Mouse (Mus musculus) liver, adult 2 months (tissue): ENCODE data around the gene Phf13. TPM values are rescaled to one million over a fixed set of nuclear protein-coding genes. Genes with fewer than 3 reads are reported as not detected.

Experiments
- DNase-seq: peaks from one replicate; pipeline ENCODE4 v3.0.0-alpha.2; 2011; ENCODE audit warnings: low read depth, low spot score; ENCODE audit errors: extremely low read depth
- H3K27ac ChIP-seq: fragments of 200-500 bp; replicated peaks from 2 replicates; pipeline ENCODE4 v1.5.1; 2012; ENCODE audit warnings: low read depth, mild to moderate bottlenecking, control low read depth, inconsistent platforms, low read length; ENCODE audit not compliant: insufficient read depth
- H3K27me3 ChIP-seq: fragments of 200-500 bp; 2 replicates; pipeline ENCODE4 v1.6.1; 2012; ENCODE audit warnings: mild to moderate bottlenecking, moderate library complexity, low read length, inconsistent platforms; ENCODE audit not compliant: control insufficient read depth, insufficient read depth
- H3K36me3 ChIP-seq: fragments of 200-500 bp; 2 replicates; pipeline ENCODE4 v1.6.1; 2012; ENCODE audit warnings: low read length, inconsistent platforms; ENCODE audit not compliant: control insufficient read depth, insufficient read depth
- H3K4me1 ChIP-seq: fragments of 200-500 bp; 2 replicates; pipeline ENCODE4 v1.6.1; 2011; ENCODE audit warnings: low read length; ENCODE audit not compliant: control insufficient read depth, insufficient read depth
- H3K4me3 ChIP-seq: fragments of 200-500 bp; 2 replicates; pipeline ENCODE4 v1.5.1; 2011; ENCODE audit warnings: low read depth, mild to moderate bottlenecking, control low read depth, low read length, moderate library complexity; ENCODE audit not compliant: insufficient read depth
- H3K79me2 ChIP-seq: fragments of 200-500 bp; 2 replicates; pipeline ENCODE4 v1.6.1; 2012; ENCODE audit warnings: inconsistent platforms, mild to moderate bottlenecking, low read length, moderate library complexity; ENCODE audit not compliant: control insufficient read depth, insufficient read depth
- H3K9ac ChIP-seq: fragments of 200-500 bp; 2 replicates; pipeline ENCODE4 v1.6.1; 2012; ENCODE audit warnings: low read depth, mild to moderate bottlenecking, control low read depth, inconsistent platforms, low read length
- CTCF ChIP-seq: fragments of 200-500 bp; IDR thresholded peaks from 2 replicates; pipeline ENCODE4 v1.5.1; 2011; ENCODE audit warnings: low read depth, low read length, control low read depth
- POLR2A ChIP-seq: fragments of 200-500 bp; IDR thresholded peaks from 2 replicates; pipeline ENCODE4 v1.6.1; 2011; ENCODE audit warnings: low read length, control low read depth; ENCODE audit not compliant: insufficient read depth; ENCODE audit errors: extremely low read depth
- WGBS: fragments of 180-500 bp; shearing (Covaris S2); methylation state at CpG from one replicate; pipeline ENCODE4 v1.1.7; 2018; 5-methylcytosine and 5-hydroxymethylcytosine counted together
- polyA plus RNA-seq: library from polyadenylated mRNA; depleted of rRNA; stranded (reverse); fragments of >200 nt; gene quantifications from 2 replicates; pipeline ENCODE4 v1.2.3, GENCODE M21; 2012; rRNA removed
- total RNA-seq: library from RNA; depleted of rRNA; stranded (reverse); fragments of >200 nt; gene quantifications from 2 replicates; pipeline ENCODE4 v1.2.3, GENCODE M21; 2014; rRNA removed

Gene Phf13
- total RNA-seq (1.3 and 1.4 TPM in 2 replicates), polyA plus RNA-seq (1.9 and 2.7 TPM in 2 replicates)

DNA sequence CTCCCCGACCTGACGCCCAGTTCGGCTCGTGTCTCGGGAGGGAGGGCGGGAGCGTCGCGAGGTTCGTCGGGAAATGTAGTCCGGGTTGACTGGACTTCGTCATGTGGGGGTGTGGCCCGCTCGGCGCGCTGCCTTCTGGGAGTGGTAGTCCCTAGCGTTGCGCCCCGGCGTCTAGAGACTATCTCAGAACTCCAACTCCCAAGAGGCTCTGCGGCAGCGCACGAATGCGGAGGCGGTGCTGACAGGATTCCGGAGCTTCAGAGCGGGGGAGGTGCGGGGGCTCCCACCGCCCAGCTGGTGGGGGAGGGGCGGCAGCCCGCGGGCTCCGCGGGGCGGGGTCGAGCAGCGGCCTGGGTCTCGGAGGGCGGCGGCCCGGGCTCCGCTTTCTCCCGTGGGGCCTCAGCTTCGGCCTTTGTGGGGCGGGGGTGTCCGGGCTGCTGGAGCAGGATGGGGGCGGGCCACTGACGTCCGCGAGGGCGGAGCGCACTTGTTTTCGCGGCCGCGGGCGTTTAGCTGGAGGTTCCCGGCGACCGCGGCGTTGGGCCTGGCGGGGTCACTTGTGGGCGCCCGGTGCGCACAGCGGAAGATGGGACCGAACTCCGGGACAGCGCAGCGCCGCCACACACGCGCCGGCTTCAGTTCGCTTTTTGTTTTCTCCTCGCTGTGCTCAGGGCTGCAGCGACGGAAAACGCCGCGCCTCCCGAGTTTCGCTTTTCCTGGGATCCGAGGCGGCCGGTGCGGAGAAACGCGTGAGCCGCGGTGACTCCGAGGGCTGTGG, at the start of gene Phf13:
Gene Phf13 (minus strand): TSS at position 86 of the 778 bp plus-strand sequence.
- Histone ChIP-seq H3K79me2 (0 out of 2 replicates have a peak, but pooled peaks cover 7% of the 10 kb centered on the region), H3K27me3 (no peaks in the 10 kb centered on the region), H3K9ac (peak within 1 kb of the TSS; percentile 91), H3K36me3 (no peaks in the 10 kb centered on the region; the same call in 1 of the 2 replicates), H3K4me1 (no peaks in the 10 kb centered on the region), H3K4me3 (peak within 1 kb of the TSS; percentile 93), H3K27ac (peak within 1 kb of the TSS; percentile 81)
- TF ChIP-seq CTCF: no peak
- peak; percentile 71; the same call in 1 of the 2 replicates for TF ChIP-seq POLR2A
- WGBS: under 1% methylated on average over 93 of the region's 94 CpGs
- DNase-seq: peak; percentile 95

DNA sequence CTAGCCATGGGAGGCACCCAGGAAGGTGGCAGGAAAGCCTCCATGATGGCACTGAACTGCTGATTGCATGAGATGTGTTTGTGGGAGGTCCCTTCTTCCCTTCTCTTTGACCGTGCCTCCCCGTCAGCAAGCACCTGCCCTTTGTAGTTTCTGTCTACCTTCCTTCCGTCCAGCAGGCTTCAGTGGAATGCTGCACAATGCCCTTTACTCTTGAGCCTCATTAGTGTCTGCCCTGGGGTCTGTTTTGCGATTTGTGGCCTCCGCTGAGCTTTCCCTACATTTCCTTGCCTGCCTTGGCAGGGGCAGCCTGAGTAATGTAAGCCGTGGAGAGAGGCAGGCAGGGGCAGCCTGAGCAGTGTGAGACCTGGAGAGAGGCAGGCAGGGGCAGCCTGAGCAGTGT, 48.6 kb upstream of the Phf13 start:
- Histone ChIP-seq H3K36me3 (peaks cover 21% of the 10 kb centered on the region), H3K9ac (no peak overlapping the region), H3K4me3 (no peak overlapping the region), H3K79me2 (peaks cover 19% of the 10 kb centered on the region), H3K27me3 (no peaks in the 10 kb centered on the region), H3K4me1 (peaks cover 7% of the 10 kb centered on the region; the same call in 1 of the 2 replicates), H3K27ac (no peak overlapping the region)
- WGBS: 83% methylated on average over 6 of the region's 6 CpGs
- no peak for TF ChIP-seq POLR2A
- no peak for TF ChIP-seq CTCF
- no peak for DNase-seq

DNA sequence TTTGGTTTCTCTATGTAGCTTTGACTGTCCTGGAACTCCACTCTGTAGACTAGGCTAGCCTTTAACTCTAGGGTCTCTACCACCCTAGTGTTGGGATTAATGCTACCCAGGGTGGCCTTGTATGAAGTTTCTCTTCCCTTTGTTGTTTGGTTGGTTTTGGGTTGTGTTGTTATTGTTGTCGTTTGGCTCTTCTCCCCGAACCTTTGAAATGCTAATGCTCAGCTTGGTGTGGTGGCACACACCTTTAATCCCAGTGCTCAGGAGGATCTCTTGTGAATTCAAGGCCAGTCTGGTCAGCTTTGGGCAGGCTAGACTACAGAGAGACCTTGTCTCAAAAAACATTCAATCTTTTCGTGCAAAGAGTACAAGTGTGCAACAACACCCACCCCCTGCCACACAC, 47.1 kb upstream of the Phf13 start:
- no peak overlapping the region for H3K9ac ChIP-seq
- H3K4me1 ChIP-seq: peaks cover 7% of the 10 kb centered on the region; the same call in 1 of the 2 replicates
- H3K27me3 ChIP-seq: no peaks in the 10 kb centered on the region
- no peak for DNase-seq
- H3K27ac ChIP-seq: no peak overlapping the region
- 87% methylated on average over 3 of the region's 3 CpGs for WGBS
- H3K4me3 ChIP-seq: no peak overlapping the region
- TF ChIP-seq CTCF (no peak), POLR2A (no peak)
- peaks cover 24% of the 10 kb centered on the region for H3K79me2 ChIP-seq
- peaks cover 14% of the 10 kb centered on the region for H3K36me3 ChIP-seq

DNA sequence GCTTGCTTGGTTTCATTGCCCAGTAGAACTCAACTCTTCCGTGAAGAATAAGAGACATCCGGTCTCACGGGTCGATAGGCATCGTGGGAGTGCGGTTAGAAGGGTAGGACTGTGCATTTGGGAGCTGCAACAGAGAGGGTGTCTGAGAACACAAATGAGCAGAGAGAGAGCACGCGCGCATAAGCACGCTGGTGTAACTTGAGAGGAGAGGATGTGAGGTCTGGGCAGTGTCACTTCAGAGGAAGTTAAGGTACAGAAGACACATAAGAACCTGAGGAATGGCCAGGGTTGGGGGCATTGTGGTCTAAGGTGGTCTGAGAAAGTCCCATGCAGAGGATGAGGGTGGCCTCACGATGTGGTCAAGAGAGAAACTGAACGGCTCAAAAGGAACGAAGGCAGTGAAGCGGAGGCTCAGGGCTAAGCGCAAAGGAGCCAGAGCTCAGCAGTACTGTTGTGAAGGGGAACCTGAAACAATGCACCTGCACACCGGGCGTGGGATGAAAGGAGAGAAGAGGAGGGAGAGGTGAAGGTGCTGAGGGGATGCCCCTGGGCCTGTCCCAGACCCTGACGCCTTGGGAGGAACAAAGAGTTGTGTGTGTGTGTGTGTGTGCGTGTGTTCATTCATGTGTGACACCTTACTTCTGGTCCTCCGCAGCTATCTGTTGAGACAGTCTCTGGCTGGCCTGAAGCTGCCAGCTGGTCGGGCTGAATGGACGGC, 46.0 kb upstream of the Phf13 start:
- WGBS: 97% methylated on average over 22 of the region's 22 CpGs
- H3K27me3 ChIP-seq: no peaks in the 10 kb centered on the region
- no peak overlapping the region for H3K9ac ChIP-seq
- no peak for TF ChIP-seq POLR2A
- TF ChIP-seq CTCF: no peak
- no peak overlapping the region for H3K27ac ChIP-seq
- H3K79me2 ChIP-seq: peaks cover 24% of the 10 kb centered on the region
- no peak for DNase-seq
- peaks cover 7% of the 10 kb centered on the region; the same call in 1 of the 2 replicates for H3K4me1 ChIP-seq
- H3K4me3 ChIP-seq: no peak overlapping the region
- H3K36me3 ChIP-seq: peaks cover 11% of the 10 kb centered on the region

DNA sequence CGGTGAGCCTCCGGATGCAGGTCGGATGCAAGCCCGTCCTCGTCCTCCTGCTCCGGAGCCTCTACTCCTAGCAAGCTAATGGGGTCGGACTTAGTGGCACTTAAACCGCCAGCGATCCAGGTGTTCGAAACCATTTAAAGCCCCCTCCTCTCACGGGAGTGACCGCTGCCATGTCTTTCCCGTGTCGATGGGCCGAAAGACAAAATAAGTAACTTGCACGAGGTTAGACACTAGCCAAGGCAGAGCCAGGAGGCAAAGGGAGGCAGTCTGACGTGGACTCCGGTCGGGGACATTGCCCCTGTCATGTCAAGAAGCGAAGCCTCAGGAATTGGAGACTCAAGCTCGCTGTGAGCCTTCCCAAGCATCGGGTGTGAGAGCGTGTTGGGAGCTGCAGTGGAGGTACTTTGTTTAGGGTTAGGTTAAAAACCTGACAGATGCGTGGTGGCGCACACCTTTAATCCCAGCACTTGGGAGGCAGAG, 43.8 kb upstream of the Phf13 start:
- TF ChIP-seq CTCF (no peak), POLR2A (no peak)
- WGBS: 3% methylated on average over 25 of the region's 25 CpGs

More for the DNA sequence above, 43.8 kb upstream of the Phf13 start:
- DNase-seq: peak; percentile 33
- Histone ChIP-seq H3K27ac (peak overlapping the region; percentile 2; the same call in 1 of the 2 replicates), H3K4me3 (peak overlapping the region; percentile 97), H3K4me1 (peaks cover 7% of the 10 kb centered on the region; the same call in 1 of the 2 replicates), H3K79me2 (peaks cover 24% of the 10 kb centered on the region), H3K9ac (peak overlapping the region; percentile 97), H3K27me3 (no peaks in the 10 kb centered on the region), H3K36me3 (peaks cover 5% of the 10 kb centered on the region)
